Mouse (Mus musculus): ENCODE data around the gene Adh5. TPM values are rescaled to one million over a fixed set of nuclear protein-coding genes. Genes with fewer than 3 reads are reported as not detected.

The Adh5 gene
- polyA plus RNA-seq (2014; fragmentation: Illumina TruSeq; extraction: RNeasy Lipid Tissue Mini Kit (QIAGEN cat#74804); ENCODE audit: low read depth, low replicate concordance), result 96.3 TPM

DNA sequence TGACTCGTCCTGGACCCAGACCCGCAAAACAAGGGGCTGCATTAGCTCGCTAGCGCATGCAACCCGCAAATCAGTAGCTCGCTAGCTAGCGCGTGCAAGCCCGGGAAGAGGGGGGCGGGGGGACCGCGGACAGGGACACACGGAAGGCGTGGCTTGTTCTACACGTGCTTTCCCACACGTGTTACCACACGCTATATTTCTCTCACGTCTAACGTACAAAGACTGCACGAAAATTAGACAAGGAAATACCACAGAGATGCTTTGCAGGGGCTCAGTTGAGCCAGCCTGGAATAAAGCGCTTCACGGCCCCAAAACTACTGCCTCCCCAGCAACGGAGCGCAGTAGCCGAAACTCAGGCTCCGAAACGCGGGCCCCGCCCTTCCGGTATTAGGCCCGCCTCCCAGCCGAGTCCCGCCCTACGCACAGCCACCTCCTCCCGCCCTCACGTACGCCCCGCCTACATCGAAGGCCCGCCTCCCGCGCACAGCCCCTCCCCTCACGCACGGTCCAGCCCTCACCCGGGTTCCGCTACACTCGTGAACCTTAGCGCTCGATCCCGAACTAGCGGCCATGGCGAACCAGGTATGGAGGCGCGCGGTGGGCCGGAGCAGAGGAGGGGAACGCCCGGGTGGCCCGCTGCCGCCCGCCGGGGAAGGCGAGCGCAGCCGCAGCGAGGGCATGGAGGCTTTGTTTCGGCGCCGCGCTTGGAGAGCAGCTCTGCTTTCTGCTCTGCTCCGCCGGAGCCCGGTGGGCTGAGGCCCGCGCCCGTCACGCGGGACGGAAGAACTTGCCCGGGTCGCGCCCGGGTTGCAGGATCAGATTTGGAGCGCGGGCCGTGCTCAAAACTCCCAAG, at the start of gene Adh5:
Gene Adh5, plus strand, starts transcription at position 482 of the 853 bp plus-strand sequence.

DNA sequence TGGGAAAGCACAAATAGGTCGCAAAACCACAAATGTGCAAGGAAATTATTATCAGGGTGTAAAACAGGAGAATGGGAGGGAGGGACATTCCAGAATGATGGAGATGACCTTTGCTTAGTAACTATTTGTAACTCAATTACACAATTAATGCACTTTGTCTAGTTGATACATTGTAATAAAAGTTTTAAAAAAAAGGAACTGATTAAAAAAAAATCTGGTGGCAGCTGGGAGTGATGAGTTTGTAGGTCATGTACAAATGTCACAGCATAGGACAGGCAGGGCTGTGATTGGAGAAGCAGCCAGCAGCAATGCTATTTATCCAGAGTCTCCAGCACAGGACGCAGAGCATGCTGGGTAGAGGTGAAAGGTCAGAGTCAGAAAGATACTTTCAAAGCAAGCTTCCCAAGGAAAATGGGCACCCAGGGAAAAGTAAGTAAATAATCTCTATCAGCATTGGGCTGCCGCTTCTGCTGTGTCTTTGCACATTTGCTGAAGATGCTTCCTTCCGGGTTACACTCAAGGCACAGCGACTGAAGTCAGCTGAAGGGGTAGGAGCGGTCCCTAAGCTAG, 27.7 kb upstream of the Adh5 start, which contains the start of gene Adh4:
Gene Adh4, plus strand, starts transcription at position 346 of the 570 bp plus-strand sequence.

DNA sequence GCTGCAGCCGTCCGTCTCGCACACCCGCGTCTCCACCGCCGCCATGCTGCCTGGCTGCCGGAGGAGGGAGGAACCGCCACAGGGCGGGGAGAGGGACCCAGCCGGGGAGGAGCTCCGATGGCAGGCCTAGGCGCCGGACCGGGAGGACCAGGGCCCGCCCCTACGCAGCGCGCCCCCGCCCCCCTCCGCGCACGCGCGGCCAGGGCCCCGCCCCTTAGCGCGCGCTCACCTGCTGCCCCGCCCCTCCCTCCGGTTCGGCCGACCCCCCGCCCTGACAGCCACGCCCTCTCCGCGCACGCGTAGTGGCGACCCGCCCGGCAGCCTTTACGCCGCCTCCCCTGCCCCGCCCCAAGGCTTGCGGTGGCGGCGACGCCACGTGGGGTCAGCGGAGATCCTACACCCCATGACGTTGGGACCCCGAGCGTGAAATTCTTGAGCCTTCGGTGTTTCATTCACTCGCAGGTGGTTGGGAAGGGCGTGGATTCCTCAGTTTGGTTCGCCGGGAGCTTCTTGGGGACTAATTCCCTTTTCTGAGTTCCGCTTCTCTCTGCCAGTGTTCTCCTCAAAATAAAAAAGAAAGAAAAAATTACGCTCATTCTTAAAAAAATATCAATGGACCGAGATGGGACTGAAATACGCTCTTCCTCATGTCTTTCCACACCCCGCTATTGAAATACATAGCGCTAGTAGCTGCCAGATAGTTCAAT, 46.6 kb downstream of the Adh5 start, which contains the start of gene Metap1:
Gene Metap1, minus strand, starts transcription at position 189 of the 707 bp plus-strand sequence.

Other genes starting within 250 kb of the Adh5 start
- not detected for gene 4930579F01Rik, start 249.3 kb upstream of the Adh5 start, polyA plus RNA-seq (2014; fragmentation: Illumina TruSeq; extraction: RNeasy Lipid Tissue Mini Kit (QIAGEN cat#74804); ENCODE audit: low read depth, low replicate concordance)
- gene Adh7, start 225.3 kb upstream of the Adh5 start, polyA plus RNA-seq (2014; fragmentation: Illumina TruSeq; extraction: RNeasy Lipid Tissue Mini Kit (QIAGEN cat#74804); ENCODE audit: low read depth, low replicate concordance), result 0.37 TPM
- gene Adh1, start 182.1 kb upstream of the Adh5 start, polyA plus RNA-seq (2014; fragmentation: Illumina TruSeq; extraction: RNeasy Lipid Tissue Mini Kit (QIAGEN cat#74804); ENCODE audit: low read depth, low replicate concordance), result 13.0 TPM
- gene Adh6a, start 129.8 kb upstream of the Adh5 start, polyA plus RNA-seq (2014; fragmentation: Illumina TruSeq; extraction: RNeasy Lipid Tissue Mini Kit (QIAGEN cat#74804); ENCODE audit: low read depth, low replicate concordance), result not detected
- 0.71 TPM for gene Adh6b, start 101.3 kb upstream of the Adh5 start, polyA plus RNA-seq (2014; fragmentation: Illumina TruSeq; extraction: RNeasy Lipid Tissue Mini Kit (QIAGEN cat#74804); ENCODE audit: low read depth, low replicate concordance)
- gene Adh4, start 27.6 kb upstream of the Adh5 start, polyA plus RNA-seq (2014; fragmentation: Illumina TruSeq; extraction: RNeasy Lipid Tissue Mini Kit (QIAGEN cat#74804); ENCODE audit: low read depth, low replicate concordance), result not detected
- gene Metap1, start 46.4 kb downstream of the Adh5 start, polyA plus RNA-seq (2014; fragmentation: Illumina TruSeq; extraction: RNeasy Lipid Tissue Mini Kit (QIAGEN cat#74804); ENCODE audit: low read depth, low replicate concordance), result 35.2 TPM
- 190 TPM for gene Eif4e, start 83.1 kb downstream of the Adh5 start, polyA plus RNA-seq (2014; fragmentation: Illumina TruSeq; extraction: RNeasy Lipid Tissue Mini Kit (QIAGEN cat#74804); ENCODE audit: low read depth, low replicate concordance)